Mouse (Mus musculus) neural tube, embryonic 11.5 days (tissue): ENCODE data around the gene Wdr19. TPM values are rescaled to one million over a fixed set of nuclear protein-coding genes. Genes with fewer than 3 reads are reported as not detected.

Experiments
- ATAC-seq: fragments of 200-750 bp; cut with Nextera tagmentation; 2 replicates; pipeline ENCODE4 v1.8.0; 2017; ENCODE audit warnings: moderate number of reproducible peaks, mild to moderate bottlenecking, moderate TSS enrichment, moderate library complexity; ENCODE audit not compliant: insufficient read depth, low FRiP score, low TSS enrichment
- DNase-seq: peaks from one replicate; pipeline ENCODE4 v3.0.0-alpha.2; 2015; ENCODE audit warnings: low spot score
- H3K27ac ChIP-seq: fragments of 300-500 bp; sonication (generic); 2 replicates; pipeline ENCODE4 v1.5.1; 2014; ENCODE audit warnings: low read depth, mild to moderate bottlenecking, low read length
- H3K27me3 ChIP-seq: fragments of 300-500 bp; sonication (generic); 2 replicates; pipeline ENCODE4 v1.6.1; 2014; ENCODE audit warnings: mild to moderate bottlenecking, low read length, mixed read lengths; ENCODE audit not compliant: control insufficient read depth, insufficient read depth
- H3K36me3 ChIP-seq: fragments of 300-500 bp; sonication (generic); 2 replicates; pipeline ENCODE4 v1.6.1; 2014; ENCODE audit warnings: mild to moderate bottlenecking, low read length, moderate library complexity, mixed read lengths; ENCODE audit not compliant: control insufficient read depth, insufficient read depth
- H3K4me1 ChIP-seq: fragments of 300-500 bp; sonication (generic); 2 replicates; pipeline ENCODE4 v1.6.1; 2014; ENCODE audit warnings: low read length, mixed read lengths; ENCODE audit not compliant: control insufficient read depth, insufficient read depth
- H3K4me2 ChIP-seq: fragments of 300-500 bp; sonication (generic); 2 replicates; pipeline ENCODE4 v1.6.1; 2014; ENCODE audit warnings: low read depth, mild to moderate bottlenecking, moderate library complexity
- H3K4me3 ChIP-seq: fragments of 300-500 bp; sonication (generic); 2 replicates; pipeline ENCODE4 v1.5.1; 2014; ENCODE audit warnings: low read depth, low read length
- H3K9ac ChIP-seq: fragments of 300-500 bp; sonication (generic); 2 replicates; pipeline ENCODE4 v1.6.1; 2014; ENCODE audit warnings: mild to moderate bottlenecking, low read length
- H3K9me3 ChIP-seq: fragments of 300-500 bp; sonication (generic); 2 replicates; pipeline ENCODE4 v1.6.1; 2016; ENCODE audit warnings: low read length; ENCODE audit not compliant: control insufficient read depth
- WGBS: fragments of 180-500 bp; shearing (Covaris S2); extraction: QIAGEN DNeasy Blood & Tissue Kit; methylation state at CpG from one replicate; pipeline ENCODE4 v1.1.7; 2014; 5-methylcytosine and 5-hydroxymethylcytosine counted together
- polyA plus RNA-seq: library from polyadenylated mRNA; unstranded; fragments of >200 nt; fragmentation: Nextera tagmentation; extraction: Ambion mirVana; gene quantifications from 2 replicates; pipeline ENCODE4 v1.2.1, GENCODE M21; 2014

The Wdr19 gene
- polyA plus RNA-seq, 1 experiment from 2014 or later: 15.6 TPM

DNA sequence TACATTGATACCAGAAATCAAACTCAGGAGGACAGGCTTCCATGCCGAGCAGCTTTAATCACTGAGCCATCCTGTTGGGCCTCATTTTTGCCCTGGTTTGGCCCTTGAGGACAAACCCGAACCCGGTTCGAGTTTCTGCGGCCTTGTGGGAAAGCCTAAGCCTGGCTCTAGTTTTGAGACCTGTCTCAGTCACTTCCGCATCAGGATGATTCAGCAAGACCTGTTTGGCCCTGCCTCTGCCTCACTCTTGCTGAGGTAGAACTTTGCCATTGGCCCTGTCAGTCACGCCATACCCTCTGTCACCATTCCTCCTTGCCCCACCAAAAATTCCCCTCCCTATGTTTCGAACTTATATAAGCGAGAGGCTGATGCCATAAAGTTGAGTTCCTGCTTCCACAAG is 100.6 kb downstream of the Wdr19 start:
- ATAC-seq (no peak), DNase-seq (no peak)
- no peaks in the 10 kb centered on the region for H3K27me3 ChIP-seq
- no peak overlapping the region for H3K4me3 ChIP-seq
- no peaks in the 10 kb centered on the region for H3K36me3 ChIP-seq
- no peaks in the 10 kb centered on the region for H3K9me3 ChIP-seq
- 88% methylated on average over 9 of the region's 9 CpGs for WGBS
- no peak overlapping the region for H3K9ac ChIP-seq
- no peaks in the 10 kb centered on the region for H3K4me1 ChIP-seq
- H3K27ac ChIP-seq: no peak overlapping the region
- H3K4me2 ChIP-seq: no peak overlapping the region

DNA sequence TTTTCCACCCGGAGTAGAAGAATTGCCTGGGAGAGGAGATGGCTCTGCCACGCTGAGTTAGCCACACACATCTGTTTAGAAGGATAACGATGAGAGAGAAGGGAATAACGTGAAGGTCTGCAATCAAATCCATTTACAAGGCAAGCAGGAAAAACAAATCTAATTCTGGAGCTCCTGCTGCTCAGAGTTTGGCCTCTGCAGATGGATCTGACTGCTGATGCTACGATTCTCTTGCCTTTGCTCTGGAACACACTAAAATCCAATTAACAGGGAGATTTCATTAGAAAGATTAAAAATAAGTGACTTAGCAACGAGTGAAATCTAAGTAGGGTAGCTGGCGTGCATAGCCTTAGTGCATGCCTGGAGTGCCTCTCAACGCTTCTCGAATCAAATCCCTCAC is 106.0 kb downstream of the Wdr19 start:
- H3K27ac ChIP-seq: no peak overlapping the region
- DNase-seq (no peak), ATAC-seq (no peak)
- no peaks in the 10 kb centered on the region; the same call in 1 of the 2 replicates for H3K36me3 ChIP-seq
- H3K4me1 ChIP-seq: no peaks in the 10 kb centered on the region
- no peaks in the 10 kb centered on the region for H3K9me3 ChIP-seq
- H3K9ac ChIP-seq: no peak overlapping the region
- H3K27me3 ChIP-seq: no peaks in the 10 kb centered on the region
- H3K4me2 ChIP-seq: no peak overlapping the region
- H3K4me3 ChIP-seq: no peak overlapping the region
- WGBS: 91% methylated on average over 9 of the region's 9 CpGs

DNA sequence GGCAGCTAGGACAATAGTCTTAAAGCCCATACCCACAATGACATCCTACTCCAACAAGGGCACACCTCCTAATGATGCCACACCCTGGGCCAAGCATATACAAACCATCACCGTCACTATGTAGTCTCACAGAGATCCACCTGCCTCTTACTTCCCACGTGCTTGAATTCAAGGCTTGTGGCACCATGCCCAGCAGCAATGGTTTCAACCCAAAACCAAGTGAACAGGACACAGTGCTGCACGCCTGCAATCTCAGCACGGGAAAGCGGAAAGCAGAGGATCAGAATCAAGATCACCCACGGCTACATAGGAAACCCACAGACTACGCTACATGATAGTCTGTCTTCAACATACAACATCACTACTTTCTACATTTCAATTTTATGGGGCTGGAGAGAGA is 108.7 kb downstream of the Wdr19 start:
- Histone ChIP-seq H3K9me3 (no peaks in the 10 kb centered on the region), H3K27me3 (no peaks in the 10 kb centered on the region), H3K36me3 (peaks cover 3% of the 10 kb centered on the region; the same call in 1 of the 2 replicates), H3K9ac (no peak overlapping the region), H3K27ac (no peak overlapping the region), H3K4me3 (no peak overlapping the region), H3K4me1 (no peaks in the 10 kb centered on the region), H3K4me2 (no peak overlapping the region)
- ATAC-seq: no peak
- WGBS: 98% methylated on average over 7 of the region's 7 CpGs
- no peak for DNase-seq

DNA sequence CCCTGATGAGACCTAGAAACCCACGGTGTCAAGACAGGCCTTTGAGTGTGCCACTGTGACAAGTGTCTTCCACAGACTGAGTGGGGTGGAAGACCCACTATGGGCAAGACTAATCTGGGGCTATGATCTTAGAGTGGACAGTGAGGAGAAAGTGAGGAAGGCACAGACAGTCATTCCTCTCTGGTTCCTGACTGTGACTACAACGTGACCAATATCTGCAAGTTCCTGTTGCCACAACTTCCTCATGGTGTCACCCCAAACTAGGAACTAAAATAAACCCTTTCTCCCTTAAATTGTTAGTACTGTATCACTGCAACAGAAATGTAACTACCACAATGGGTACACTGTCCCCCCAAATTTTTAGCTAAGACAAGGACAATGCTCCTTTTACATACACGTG is 109.4 kb downstream of the Wdr19 start:
- ATAC-seq: no peak
- Histone ChIP-seq H3K4me1 (no peaks in the 10 kb centered on the region), H3K9ac (no peak overlapping the region), H3K27ac (no peak overlapping the region), H3K27me3 (no peaks in the 10 kb centered on the region), H3K9me3 (no peaks in the 10 kb centered on the region), H3K4me3 (no peak overlapping the region), H3K4me2 (no peak overlapping the region), H3K36me3 (peaks cover 3% of the 10 kb centered on the region; the same call in 1 of the 2 replicates)
- 95% methylated on average over 3 of the region's 3 CpGs for WGBS
- DNase-seq: no peak

Other genes starting within 250 kb of the Wdr19 start
- gene Tlr6, start 239.6 kb upstream of the Wdr19 start, polyA plus RNA-seq: 0.34 and 0.41 TPM in 2 replicates
- gene Fam114a1, start 229.6 kb upstream of the Wdr19 start, polyA plus RNA-seq: 13.6 and 16.7 TPM in 2 replicates
- 0.21 and 0.32 TPM in 2 replicates for gene Tmem156, start 107.6 kb upstream of the Wdr19 start, polyA plus RNA-seq
- 24.6 and 26.9 TPM in 2 replicates for gene Klhl5, start 92.2 kb upstream of the Wdr19 start, polyA plus RNA-seq
- 77.8 TPM in 2 replicates for gene Rfc1, start 136.0 kb downstream of the Wdr19 start, polyA plus RNA-seq
- 0.08 TPM in 1 of 2 replicates, not detected in the other for gene Klb, start 148.6 kb downstream of the Wdr19 start, polyA plus RNA-seq
- gene Rpl9, start 191.7 kb downstream of the Wdr19 start, polyA plus RNA-seq: 856 and 912 TPM in 2 replicates
- 69.2 and 70.0 TPM in 2 replicates for gene Lias, start 191.8 kb downstream of the Wdr19 start, polyA plus RNA-seq
- 64.2 and 73.1 TPM in 2 replicates for gene Ugdh, start 236.3 kb downstream of the Wdr19 start, polyA plus RNA-seq